10 mouse cellular contexts compared by ENCODE assay signal in genomic region chr11:101447786-101448185, GRCm38 (mm10). TPM values are rescaled to one million over a fixed set of nuclear protein-coding genes. Genes with fewer than 3 reads are reported as not detected.
DNase-seq lines count a peak whose midpoint lies in the region; ATAC-seq and TF ChIP-seq lines count a peak whose summit lies in the region.
"Had no signal": no experiment of that assay in that cellular context is flagged by ENCODE, and none has a peak within 500 bp of the region (broad histone marks: within the 10 kb centered on the region; RNA-seq: fewer than 3 reads in every experiment).

No protein-coding gene starts in this region.

- H3K9me3 ChIP-seq in heart, embryonic 11.5 days (replicated peaks; ENCODE audit: control insufficient read depth, low read length): no peaks in the 10 kb centered on the region
- no peaks in the 10 kb centered on the region for H3K9me3 ChIP-seq in lung, postnatal 0 days (ENCODE audit: low read length)
- no peaks in the 10 kb centered on the region for H3K9me3 ChIP-seq in intestine, postnatal 0 days (ENCODE audit: control insufficient read depth)
- no peaks in the 10 kb centered on the region for H3K9me3 ChIP-seq in stomach, embryonic 16.5 days (replicated peaks; ENCODE audit: control insufficient read depth, low read length)

- TF ChIP-seq POLR2A in lung, adult 2 months (IDR thresholded peaks at IDR 0.05; ENCODE audit: borderline replicate concordance, extremely low read depth, low read depth, low read length): no peak

- H3K27me3 ChIP-seq in heart, embryonic 11.5 days (ENCODE audit: control insufficient read depth, insufficient read depth, low read length): no peaks in the 10 kb centered on the region
- no peaks in the 10 kb centered on the region for H3K27me3 ChIP-seq in lung, postnatal 0 days (replicated peaks; ENCODE audit: insufficient read depth, low read length)
- no peaks in the 10 kb centered on the region for H3K27me3 ChIP-seq in intestine, postnatal 0 days (replicated peaks; ENCODE audit: control insufficient read depth, insufficient read depth, low read length)
- H3K27me3 ChIP-seq in stomach, embryonic 16.5 days (ENCODE audit: control insufficient read depth, insufficient read depth, low read length): no peaks in the 10 kb centered on the region

- no peak overlapping the region for H3K9ac ChIP-seq in heart, embryonic 11.5 days (ENCODE audit: low read depth, low read length)
- no peak overlapping the region for H3K9ac ChIP-seq in lung, postnatal 0 days (replicated peaks; ENCODE audit: low read depth)
- no peak overlapping the region for H3K9ac ChIP-seq in intestine, postnatal 0 days (ENCODE audit: low read depth, low read length)
- H3K9ac ChIP-seq in stomach, embryonic 16.5 days (ENCODE audit: low read length): no peak overlapping the region; the same call in 1 of the 2 replicates
- H3K9ac ChIP-seq: hindbrain, embryonic 14.5 days had no signal

- no peak for ATAC-seq in heart, embryonic 11.5 days (replicated peaks; ENCODE audit: insufficient number of reproducible peaks, low FRiP score, low TSS enrichment)
- ATAC-seq in lung, postnatal 0 days: no peak
- no peak for ATAC-seq in intestine, postnatal 0 days
- ATAC-seq in stomach, embryonic 16.5 days (ENCODE audit: insufficient read depth, low FRiP score): no peak

- TF ChIP-seq CTCF in lung, postnatal 0 days (IDR thresholded peaks at IDR 0.05): no peak
- no peak for TF ChIP-seq CTCF in lung, adult 2 months (IDR thresholded peaks at IDR 0.05; ENCODE audit: insufficient read depth, low read length)
- no peak for TF ChIP-seq CTCF in intestine, postnatal 0 days (IDR thresholded peaks at IDR 0.05; ENCODE audit: low read depth)

- peaks cover 10% of the 10 kb centered on the region for H3K4me1 ChIP-seq in heart, embryonic 11.5 days (ENCODE audit: control insufficient read depth, insufficient read depth, low read length)
- peaks cover 9% of the 10 kb centered on the region; the same call in 1 of the 2 replicates for H3K4me1 ChIP-seq in lung, postnatal 0 days (ENCODE audit: insufficient read depth, low read depth, low read length)
- H3K4me1 ChIP-seq in lung, adult 2 months (ENCODE audit: control insufficient read depth, insufficient read depth, low read length): peaks cover 9% of the 10 kb centered on the region
- peaks cover 11% of the 10 kb centered on the region; the same call in 1 of the 2 replicates for H3K4me1 ChIP-seq in intestine, postnatal 0 days (replicated peaks; ENCODE audit: control insufficient read depth, insufficient read depth, low read length)
- peaks cover 25% of the 10 kb centered on the region for H3K4me1 ChIP-seq in stomach, embryonic 16.5 days (ENCODE audit: control insufficient read depth, insufficient read depth, low read length)

- H3K36me3 ChIP-seq in heart, embryonic 11.5 days (ENCODE audit: control insufficient read depth, insufficient read depth, low read length): peaks cover 22% of the 10 kb centered on the region
- peaks cover 14% of the 10 kb centered on the region; the same call in 1 of the 2 replicates for H3K36me3 ChIP-seq in lung, postnatal 0 days (ENCODE audit: insufficient read depth, low read length)
- peaks cover 25% of the 10 kb centered on the region for H3K36me3 ChIP-seq in intestine, postnatal 0 days (ENCODE audit: control insufficient read depth, insufficient read depth)
- peaks cover 16% of the 10 kb centered on the region for H3K36me3 ChIP-seq in stomach, embryonic 16.5 days (ENCODE audit: control insufficient read depth, insufficient read depth, low read length)

- H3K27ac ChIP-seq in heart, embryonic 11.5 days (ENCODE audit: low read depth, low read length): peak overlapping the region; percentile 62; the same call in 1 of the 2 replicates
- peak overlapping the region; percentile 91; the same call in 1 of the 2 replicates for H3K27ac ChIP-seq in lung, postnatal 0 days (ENCODE audit: low read length)
- peak overlapping the region; percentile 92; the same call in 1 of the 2 replicates for H3K27ac ChIP-seq in intestine, postnatal 0 days (ENCODE audit: low read depth, low read length)
- peak overlapping the region; percentile 78; the same call in 1 of the 2 replicates for H3K27ac ChIP-seq in stomach, embryonic 16.5 days (ENCODE audit: low read length)
- H3K27ac ChIP-seq: hindbrain, embryonic 14.5 days had no signal

- 82% methylated on average over 5 of the region's 5 CpGs for WGBS in heart, embryonic 11.5 days (ENCODE audit: insufficient replicate concordance)
- 84% methylated on average over 5 of the region's 5 CpGs for WGBS in lung, postnatal 0 days
- WGBS in lung, adult 2 months: 78% methylated on average over 5 of the region's 5 CpGs
- 83% methylated on average over 5 of the region's 5 CpGs for WGBS in intestine, postnatal 0 days
- WGBS in stomach, embryonic 16.5 days: 85% methylated on average over 5 of the region's 5 CpGs

- no peak for TF ChIP-seq EP300 in lung, postnatal 0 days (IDR thresholded peaks at IDR 0.05)

- no peak overlapping the region for H3K4me3 ChIP-seq in heart, embryonic 11.5 days (ENCODE audit: low read depth, low read length)
- H3K4me3 ChIP-seq in lung, postnatal 0 days (ENCODE audit: low read depth, low read length): peak overlapping the region; percentile 52; the same call in 1 of the 2 replicates
- H3K4me3 ChIP-seq in lung, adult 2 months (replicated peaks; ENCODE audit: extremely low read depth, low read depth, low read length): no peak overlapping the region
- H3K4me3 ChIP-seq in intestine, postnatal 0 days (ENCODE audit: low read depth, low read length): peak overlapping the region; percentile 58; the same call in 1 of the 2 replicates
- 0 out of 2 replicates have a peak overlapping the region, but pooled peaks have one; percentile 54 for H3K4me3 ChIP-seq in stomach, embryonic 16.5 days (replicated peaks; ENCODE audit: low read length)

- H3K4me2 ChIP-seq in heart, embryonic 11.5 days: peak overlapping the region; percentile 63
- H3K4me2 ChIP-seq in lung, postnatal 0 days (replicated peaks; ENCODE audit: low read depth, low read length): no peak overlapping the region
- no peak overlapping the region for H3K4me2 ChIP-seq in intestine, postnatal 0 days (replicated peaks; ENCODE audit: low read depth)
- H3K4me2 ChIP-seq in stomach, embryonic 16.5 days (ENCODE audit: low read depth, low read length): no peak overlapping the region

- no peak for DNase-seq in heart, postnatal 4 days
- DNase-seq in lung, postnatal 0 days (ENCODE audit: low spot score): no peak
- DNase-seq in lung, adult 2 months: no peak
- DNase-seq in urinary bladder, postnatal 4 days (ENCODE audit: low spot score in 2 of 2): no peak
- no peak for DNase-seq in urinary bladder, postnatal 14 days (ENCODE audit: low spot score)
- DNase-seq: cerebellum, adult 9-11 months had no signal

RNA-seq across cellular contexts. Expression of gene Ifi35, which starts 0.4 kb away (rescaled TPM):
- 10.2 and 11.8 TPM in 2 replicates for polyA plus RNA-seq in heart, embryonic 11.5 days (2014; fragmentation: Nextera tagmentation; extraction: Ambion mirVana)
- total RNA-seq in heart, postnatal 4 days (2021): 10 to 100 TPM; 12.0 to 13.1 TPM
- 48.1 and 50.6 TPM in 2 replicates for polyA plus RNA-seq in lung, postnatal 0 days (2015; fragmentation: Nextera tagmentation; extraction: Ambion mirVana)
- polyA plus RNA-seq in lung, adult 2 months (2012; rRNA removed): 57.9 and 76.4 TPM in 2 replicates
- polyA plus RNA-seq in intestine, postnatal 0 days (2015; fragmentation: Nextera tagmentation; extraction: Ambion mirVana): 100 and 102 TPM in 2 replicates
- polyA plus RNA-seq in stomach, embryonic 16.5 days (2015; fragmentation: Nextera tagmentation; extraction: Ambion mirVana): 26.3 and 26.8 TPM in 2 replicates

RNA-seq across cellular contexts. Expression of gene Rpl27, which starts 5.7 kb away (rescaled TPM):
- 286 and 315 TPM in 2 replicates for polyA plus RNA-seq in heart, embryonic 11.5 days (2014; fragmentation: Nextera tagmentation; extraction: Ambion mirVana)
- total RNA-seq in heart, postnatal 4 days (2021): 10 to 100 TPM; 69.0 to 72.5 TPM
- 221 and 251 TPM in 2 replicates for polyA plus RNA-seq in lung, postnatal 0 days (2015; fragmentation: Nextera tagmentation; extraction: Ambion mirVana)
- 221 and 297 TPM in 2 replicates for polyA plus RNA-seq in lung, adult 2 months (2012; rRNA removed)
- polyA plus RNA-seq in intestine, postnatal 0 days (2015; fragmentation: Nextera tagmentation; extraction: Ambion mirVana): 240 and 241 TPM in 2 replicates
- 241 and 276 TPM in 2 replicates for polyA plus RNA-seq in stomach, embryonic 16.5 days (2015; fragmentation: Nextera tagmentation; extraction: Ambion mirVana)

RNA-seq across cellular contexts. Expression of gene Rnd2, which starts 17.0 kb away (rescaled TPM):
- 17.5 and 22.3 TPM in 2 replicates for polyA plus RNA-seq in heart, embryonic 11.5 days (2014; fragmentation: Nextera tagmentation; extraction: Ambion mirVana)
- 10 to 100 TPM; 11.5 to 11.7 TPM for total RNA-seq in heart, postnatal 4 days (2021)
- 7.5 and 9.4 TPM in 2 replicates for polyA plus RNA-seq in lung, postnatal 0 days (2015; fragmentation: Nextera tagmentation; extraction: Ambion mirVana)
- polyA plus RNA-seq in lung, adult 2 months (2012; rRNA removed): 14.8 and 17.7 TPM in 2 replicates
- 27.8 and 31.9 TPM in 2 replicates for polyA plus RNA-seq in intestine, postnatal 0 days (2015; fragmentation: Nextera tagmentation; extraction: Ambion mirVana)
- polyA plus RNA-seq in stomach, embryonic 16.5 days (2015; fragmentation: Nextera tagmentation; extraction: Ambion mirVana): 10.7 and 11.9 TPM in 2 replicates

RNA-seq across cellular contexts. Expression of gene Vat1, which starts 18.2 kb away (rescaled TPM):
- polyA plus RNA-seq in heart, embryonic 11.5 days (2014; fragmentation: Nextera tagmentation; extraction: Ambion mirVana): 26.5 and 31.7 TPM in 2 replicates
- 10 to 100 TPM; 59.5 to 60.4 TPM for total RNA-seq in heart, postnatal 4 days (2021)
- 76.4 and 88.1 TPM in 2 replicates for polyA plus RNA-seq in lung, postnatal 0 days (2015; fragmentation: Nextera tagmentation; extraction: Ambion mirVana)
- polyA plus RNA-seq in lung, adult 2 months (2012; rRNA removed): 224 and 235 TPM in 2 replicates
- 94.5 and 95.6 TPM in 2 replicates for polyA plus RNA-seq in intestine, postnatal 0 days (2015; fragmentation: Nextera tagmentation; extraction: Ambion mirVana)
- 67.1 and 73.8 TPM in 2 replicates for polyA plus RNA-seq in stomach, embryonic 16.5 days (2015; fragmentation: Nextera tagmentation; extraction: Ambion mirVana)

RNA-seq across cellular contexts. Expression of gene Ptges3l, which starts 22.7 kb away (rescaled TPM):
- 75.3 and 82.6 TPM in 2 replicates for polyA plus RNA-seq in heart, embryonic 11.5 days (2014; fragmentation: Nextera tagmentation; extraction: Ambion mirVana)
- 10 to 100 TPM; 50.6 to 52.8 TPM for total RNA-seq in heart, postnatal 4 days (2021)
- polyA plus RNA-seq in lung, postnatal 0 days (2015; fragmentation: Nextera tagmentation; extraction: Ambion mirVana): 6.5 and 7.3 TPM in 2 replicates
- polyA plus RNA-seq in lung, adult 2 months (2012; rRNA removed): 1.7 and 5.3 TPM in 2 replicates
- 7.0 and 7.8 TPM in 2 replicates for polyA plus RNA-seq in intestine, postnatal 0 days (2015; fragmentation: Nextera tagmentation; extraction: Ambion mirVana)
- 16.3 and 26.9 TPM in 2 replicates for polyA plus RNA-seq in stomach, embryonic 16.5 days (2015; fragmentation: Nextera tagmentation; extraction: Ambion mirVana)

Comparison
In these comparisons a context has a peak if more than half of its experiments do, and no peak if none do; other contexts are left out.
1. H3K4me3 ChIP-seq: peak in lung, postnatal 0 days (single experiment), intestine, postnatal 0 days (single experiment) and stomach, embryonic 16.5 days (single experiment); none in heart, embryonic 11.5 days (single experiment) and lung, adult 2 months (single experiment).
2. Peak in every context shown above with its lines, with median percentiles within 50 percentile points of each other: H3K27ac ChIP-seq.